Mouse (Mus musculus) embryonic facial prominence, embryonic 11.5 days (tissue): Measurements from ENCODE around the gene Vcan. TPM values are rescaled to one million over a fixed set of nuclear protein-coding genes. Genes with fewer than 3 reads are reported as not detected.

Experiments used
- ATAC-seq: fragments of 200-750 bp; cut with Nextera tagmentation; replicated peaks from 2 replicates; pipeline ENCODE4 v1.8.0; 2017; ENCODE audit warnings: low read depth; ENCODE audit not compliant: insufficient number of reproducible peaks, low FRiP score, low TSS enrichment
- DNase-seq: peaks from one replicate; pipeline ENCODE4 v3.0.0-alpha.2; 2015; ENCODE audit warnings: low spot score
- H3K27ac ChIP-seq: fragments of 300-500 bp; sonication (generic); replicated peaks from 2 replicates; pipeline ENCODE4 v1.5.1; 2014; ENCODE audit warnings: mild to moderate bottlenecking, low read depth, low read length, control low read depth
- H3K27me3 ChIP-seq: fragments of 300-500 bp; sonication (generic); 2 replicates; pipeline ENCODE4 v1.6.1; 2014; ENCODE audit warnings: mild to moderate bottlenecking, low read length, moderate library complexity, mixed read lengths; ENCODE audit not compliant: control insufficient read depth, insufficient read depth
- H3K36me3 ChIP-seq: fragments of 300-500 bp; sonication (generic); replicated peaks from 2 replicates; pipeline ENCODE4 v1.6.1; 2014; ENCODE audit warnings: low read depth, mild to moderate bottlenecking, low read length, moderate library complexity, mixed read lengths; ENCODE audit not compliant: control insufficient read depth, insufficient read depth
- H3K4me1 ChIP-seq: fragments of 300-500 bp; sonication (generic); 2 replicates; pipeline ENCODE4 v1.6.1; 2014; ENCODE audit warnings: low read length, mixed read lengths; ENCODE audit not compliant: control insufficient read depth, insufficient read depth
- H3K4me2 ChIP-seq: fragments of 300-500 bp; sonication (generic); 2 replicates; pipeline ENCODE4 v1.6.1; 2014; ENCODE audit warnings: low read depth, mild to moderate bottlenecking, control low read depth, low read length, moderate library complexity
- H3K4me3 ChIP-seq: fragments of 300-500 bp; sonication (generic); 2 replicates; pipeline ENCODE4 v1.5.1; 2014; ENCODE audit warnings: low read depth, low read length, control low read depth
- H3K9ac ChIP-seq: fragments of 300-500 bp; sonication (generic); replicated peaks from 2 replicates; pipeline ENCODE4 v1.6.1; 2014; ENCODE audit warnings: mild to moderate bottlenecking, control low read depth, low read length
- H3K9me3 ChIP-seq: fragments of 300-500 bp; sonication (generic); replicated peaks from 2 replicates; pipeline ENCODE4 v1.6.1; 2016; ENCODE audit warnings: mild to moderate bottlenecking, low read length, inconsistent platforms, mixed read lengths; ENCODE audit not compliant: control insufficient read depth
- WGBS: fragments of 180-500 bp; shearing (Covaris S2); extraction: QIAGEN DNeasy Blood & Tissue Kit; methylation state at CpG from one replicate; pipeline ENCODE4 v1.1.7; 2014; 5-methylcytosine and 5-hydroxymethylcytosine counted together
- polyA plus RNA-seq: library from polyadenylated mRNA; unstranded; fragments of >200 nt; fragmentation: Nextera tagmentation; extraction: Ambion mirVana; gene quantifications from 2 replicates; pipeline ENCODE4 v1.2.1, GENCODE M21; 2014

Gene Vcan
- polyA plus RNA-seq, 1 experiment from 2014 or later = 108 TPM

DNA sequence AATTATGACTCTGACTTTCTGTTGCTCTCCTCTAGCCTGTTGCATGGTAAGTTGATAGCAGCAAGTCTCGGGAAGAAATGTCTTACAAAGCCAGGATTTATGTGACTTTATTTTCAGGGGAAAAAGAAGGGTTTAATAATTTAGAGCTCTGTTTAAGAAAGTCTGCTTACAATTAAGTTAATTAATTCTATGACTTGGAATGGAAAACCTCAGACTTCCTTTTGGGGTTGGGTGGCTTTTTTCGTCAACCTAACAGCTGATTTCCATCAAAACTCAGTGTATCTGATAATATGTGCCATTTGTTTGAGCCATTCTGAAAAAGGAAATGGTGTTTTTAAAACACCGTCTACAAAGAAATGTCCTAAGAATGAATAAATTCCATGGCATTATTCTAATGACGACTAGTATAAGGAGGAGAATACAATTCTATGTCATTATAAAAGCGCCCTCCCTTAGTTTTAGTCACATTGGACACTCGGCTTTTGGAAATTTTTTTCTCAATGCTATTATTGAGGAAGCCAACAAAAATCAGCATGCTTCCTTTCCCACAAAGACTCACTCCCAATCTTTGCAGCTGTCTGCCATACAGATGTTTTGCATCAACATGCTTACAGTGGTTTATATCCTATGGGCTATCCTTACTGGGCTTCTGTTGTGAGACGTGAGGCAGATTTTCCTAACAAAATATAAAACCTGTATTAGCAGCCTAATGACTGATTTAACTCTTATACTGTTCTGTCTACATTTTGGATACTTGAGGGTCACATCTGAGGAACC, 34.0 kb downstream of the Vcan start:
- no peak overlapping the region for H3K27ac ChIP-seq
- no peak overlapping the region for H3K4me2 ChIP-seq
- H3K4me3 ChIP-seq = no peak overlapping the region
- WGBS = 39% methylated on average over 7 of the region's 7 CpGs
- 0 out of 2 replicates have a peak, but pooled peaks have one; percentile 34 for ATAC-seq
- H3K27me3 ChIP-seq = no peaks in the 10 kb centered on the region
- H3K36me3 ChIP-seq = peaks cover 13% of the 10 kb centered on the region
- no peaks in the 10 kb centered on the region for H3K9me3 ChIP-seq
- H3K4me1 ChIP-seq = no peaks in the 10 kb centered on the region
- no peak overlapping the region for H3K9ac ChIP-seq
- DNase-seq = peak; percentile 77

DNA sequence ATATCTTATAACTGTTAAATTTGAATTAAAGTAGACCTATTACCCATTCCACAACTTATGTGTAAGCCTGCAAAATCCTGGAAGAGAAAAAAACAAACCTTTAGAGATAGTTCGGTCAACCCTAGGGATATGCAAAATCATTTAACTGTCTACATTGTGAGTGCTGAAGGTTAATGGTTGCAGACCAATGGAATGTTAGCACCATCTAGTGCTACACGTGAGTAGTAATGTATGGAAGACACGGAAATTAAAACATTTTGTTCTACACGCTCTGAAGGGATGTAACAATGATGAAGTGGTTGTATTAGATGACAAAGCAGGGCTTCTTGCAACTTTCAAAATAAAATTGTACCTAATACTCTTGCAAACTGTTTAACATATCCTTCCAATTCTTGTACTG, 39.9 kb downstream of the Vcan start:
- Histone ChIP-seq H3K27me3 (no peaks in the 10 kb centered on the region), H3K4me1 (no peaks in the 10 kb centered on the region), H3K9ac (no peak overlapping the region), H3K4me3 (no peak overlapping the region), H3K4me2 (no peak overlapping the region), H3K27ac (no peak overlapping the region), H3K36me3 (peaks cover 14% of the 10 kb centered on the region), H3K9me3 (no peaks in the 10 kb centered on the region)
- DNase-seq = no peak
- 85% methylated on average over 4 of the region's 4 CpGs for WGBS
- ATAC-seq = no peak

DNA sequence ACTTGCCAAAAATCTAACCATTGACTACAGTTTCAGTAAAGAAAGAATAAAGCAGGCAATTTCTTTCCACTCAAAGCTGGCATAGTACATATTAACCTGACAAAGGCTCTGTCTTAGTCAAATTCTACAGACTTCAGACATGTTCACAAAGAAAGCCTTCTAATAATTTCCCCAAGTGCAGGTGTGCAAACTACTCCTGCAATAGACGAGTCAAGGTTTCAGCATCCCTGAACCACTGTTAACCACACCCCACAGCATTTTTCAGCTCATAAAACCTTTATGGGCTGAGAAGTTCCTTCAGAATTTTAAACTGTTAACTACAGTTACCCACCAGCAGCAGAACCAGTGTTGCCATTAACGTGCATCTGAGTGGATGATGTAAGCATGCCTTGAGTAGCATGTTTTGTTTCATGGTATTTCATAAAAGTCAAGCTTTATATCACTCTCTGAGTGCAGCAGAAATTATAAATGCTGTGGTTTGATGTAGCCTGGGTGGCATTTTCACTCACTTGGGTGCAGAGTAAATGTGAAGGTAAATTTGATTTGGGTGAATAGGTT, 42.2 kb downstream of the Vcan start:
- 91% methylated on average over 2 of the region's 2 CpGs for WGBS
- H3K27ac ChIP-seq = no peak overlapping the region
- no peaks in the 10 kb centered on the region for H3K4me1 ChIP-seq
- no peak for ATAC-seq
- no peak for DNase-seq
- peaks cover 10% of the 10 kb centered on the region for H3K36me3 ChIP-seq
- no peak overlapping the region for H3K9ac ChIP-seq
- H3K27me3 ChIP-seq = no peaks in the 10 kb centered on the region
- no peak overlapping the region for H3K4me3 ChIP-seq
- H3K4me2 ChIP-seq = no peak overlapping the region
- no peaks in the 10 kb centered on the region for H3K9me3 ChIP-seq

DNA sequence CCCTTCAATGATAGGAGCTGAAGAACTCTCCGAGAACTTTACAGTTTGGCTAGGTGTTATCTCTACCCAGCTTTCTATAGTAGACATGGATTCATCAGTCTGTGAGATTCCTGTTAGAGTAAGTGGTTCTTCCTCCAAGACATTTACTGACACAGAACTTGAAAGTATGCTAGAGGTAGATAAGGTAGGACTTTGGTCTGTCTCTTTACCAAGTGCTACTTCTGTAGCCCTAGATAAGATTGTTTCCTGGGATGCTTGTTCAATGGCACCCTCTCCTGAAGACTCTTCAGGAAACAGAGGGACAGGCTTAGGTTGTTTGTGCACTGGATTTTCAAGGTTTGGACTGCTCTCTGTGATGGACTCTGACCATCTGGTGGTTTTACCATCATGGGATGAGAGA, 49.7 kb downstream of the Vcan start:
- Histone ChIP-seq H3K9ac (no peak overlapping the region), H3K4me3 (no peak overlapping the region), H3K27ac (no peak overlapping the region), H3K4me1 (no peaks in the 10 kb centered on the region), H3K4me2 (no peak overlapping the region), H3K36me3 (peaks cover 19% of the 10 kb centered on the region), H3K27me3 (no peaks in the 10 kb centered on the region), H3K9me3 (no peaks in the 10 kb centered on the region)
- DNase-seq (no peak), ATAC-seq (no peak)
- WGBS = 86% methylated on average over 1 of the region's 1 CpGs

DNA sequence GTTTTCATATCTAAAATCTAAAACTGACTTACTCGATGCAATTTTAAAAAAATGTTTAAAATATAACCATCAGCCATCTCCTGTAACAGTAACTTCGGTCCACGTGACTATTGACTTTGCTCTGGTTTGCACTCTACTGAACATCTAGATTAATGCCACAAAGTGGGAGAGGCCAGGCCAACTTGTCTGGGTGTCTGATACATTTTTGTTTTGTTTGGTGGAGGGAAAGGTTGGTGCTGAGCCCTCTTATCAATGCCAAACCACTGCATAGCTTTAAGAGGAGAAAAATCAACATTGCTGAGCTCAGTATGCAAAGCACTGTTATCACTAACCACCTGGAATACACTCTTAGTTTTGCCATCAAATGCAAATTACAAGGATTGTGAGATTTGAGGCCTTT, 58.8 kb downstream of the Vcan start:
- H3K9me3 ChIP-seq = no peaks in the 10 kb centered on the region
- no peaks in the 10 kb centered on the region for H3K27me3 ChIP-seq
- no peak for ATAC-seq
- no peak for DNase-seq
- H3K4me2 ChIP-seq = no peak overlapping the region
- no peak overlapping the region for H3K4me3 ChIP-seq
- no peak overlapping the region for H3K9ac ChIP-seq
- no peak overlapping the region for H3K27ac ChIP-seq
- H3K36me3 ChIP-seq = peaks cover 2% of the 10 kb centered on the region; the same call in 1 of the 2 replicates
- H3K4me1 ChIP-seq = no peaks in the 10 kb centered on the region
- 91% methylated on average over 3 of the region's 3 CpGs for WGBS

DNA sequence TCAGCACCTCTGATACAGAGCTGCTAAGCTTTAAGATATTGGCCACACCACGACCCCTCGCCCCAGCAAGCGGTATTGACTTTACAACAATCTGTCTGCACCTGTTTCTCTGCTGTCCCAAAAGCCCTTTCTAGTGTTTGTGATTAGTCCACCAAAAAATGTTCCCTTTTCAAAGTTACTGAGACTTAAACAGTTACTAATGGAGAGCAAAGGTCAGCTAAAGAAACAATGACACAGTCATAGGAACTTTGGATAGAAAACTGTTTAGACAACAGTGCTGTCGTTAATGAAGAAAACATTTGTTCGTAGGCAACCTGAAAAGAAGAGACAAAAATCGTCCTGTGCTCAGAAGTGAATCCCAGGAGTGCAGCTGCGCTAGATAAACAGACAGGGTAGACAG, 60.1 kb downstream of the Vcan start:
- ATAC-seq (no peak), DNase-seq (no peak)
- no peak overlapping the region for H3K9ac ChIP-seq
- no peaks in the 10 kb centered on the region; the same call in 1 of the 2 replicates for H3K36me3 ChIP-seq
- H3K4me1 ChIP-seq = no peaks in the 10 kb centered on the region
- no peaks in the 10 kb centered on the region for H3K27me3 ChIP-seq
- H3K9me3 ChIP-seq = no peaks in the 10 kb centered on the region
- H3K4me2 ChIP-seq = no peak overlapping the region
- H3K27ac ChIP-seq = no peak overlapping the region
- H3K4me3 ChIP-seq = no peak overlapping the region
- 74% methylated on average over 7 of the region's 7 CpGs for WGBS

DNA sequence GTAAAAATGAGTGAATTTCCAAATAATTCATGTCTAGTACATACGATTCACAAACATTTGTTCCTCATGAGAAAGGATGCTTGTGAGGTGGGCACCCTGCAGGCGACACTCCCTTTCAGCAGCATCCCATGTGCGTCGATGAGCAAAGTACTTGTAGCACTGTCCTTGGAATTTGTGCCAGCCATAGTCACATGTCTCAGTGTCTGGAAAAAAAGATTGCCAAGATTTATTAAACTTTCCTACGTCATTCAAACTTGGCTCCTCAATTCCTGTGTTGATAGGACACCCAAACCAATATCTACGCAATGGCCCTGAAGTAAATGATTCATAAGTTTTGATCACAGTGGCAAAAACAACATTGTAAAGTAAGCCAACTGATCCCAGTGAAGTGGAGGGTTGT, 62.6 kb downstream of the Vcan start:
- H3K27me3 ChIP-seq = no peaks in the 10 kb centered on the region
- no peak overlapping the region for H3K27ac ChIP-seq
- no peak overlapping the region for H3K9ac ChIP-seq
- DNase-seq (no peak), ATAC-seq (no peak)
- no peak overlapping the region for H3K4me3 ChIP-seq
- no peaks in the 10 kb centered on the region for H3K4me1 ChIP-seq
- no peak overlapping the region for H3K4me2 ChIP-seq
- no peaks in the 10 kb centered on the region for H3K9me3 ChIP-seq
- WGBS = 94% methylated on average over 6 of the region's 6 CpGs
- H3K36me3 ChIP-seq = no peaks in the 10 kb centered on the region; the same call in 1 of the 2 replicates

DNA sequence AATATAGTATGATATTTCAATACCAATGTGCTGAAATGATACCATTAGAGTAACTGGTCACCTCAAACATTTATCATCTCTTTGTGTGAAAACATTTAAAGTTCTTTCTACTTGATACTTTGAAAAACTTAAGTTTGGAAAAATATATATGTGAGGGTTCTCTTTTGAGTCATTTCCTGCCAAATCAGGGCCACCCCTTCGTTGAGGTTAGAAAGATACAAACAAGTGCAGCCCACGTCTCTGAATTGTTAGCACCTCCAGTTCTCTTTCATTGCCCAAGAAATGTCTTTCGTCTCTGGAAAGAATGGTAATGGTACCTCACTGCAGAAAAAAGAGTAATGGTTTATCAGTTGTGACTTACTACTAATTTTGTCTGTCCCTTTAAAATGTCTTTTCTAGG, 71.8 kb downstream of the Vcan start:
- Histone ChIP-seq H3K36me3 (no peaks in the 10 kb centered on the region; the same call in none of the 2 replicates), H3K9me3 (no peaks in the 10 kb centered on the region)

More for the DNA sequence above, 71.8 kb downstream of the Vcan start:
- ATAC-seq (no peak), DNase-seq (no peak)
- H3K4me3 ChIP-seq = no peak overlapping the region
- WGBS = 70% methylated on average over 3 of the region's 3 CpGs
- no peak overlapping the region for H3K27ac ChIP-seq
- no peak overlapping the region for H3K9ac ChIP-seq
- no peaks in the 10 kb centered on the region for H3K27me3 ChIP-seq
- no peak overlapping the region for H3K4me2 ChIP-seq
- no peaks in the 10 kb centered on the region for H3K4me1 ChIP-seq
